ENCODE assay signal across 29 mouse cellular contexts in the genomic region with DNA sequence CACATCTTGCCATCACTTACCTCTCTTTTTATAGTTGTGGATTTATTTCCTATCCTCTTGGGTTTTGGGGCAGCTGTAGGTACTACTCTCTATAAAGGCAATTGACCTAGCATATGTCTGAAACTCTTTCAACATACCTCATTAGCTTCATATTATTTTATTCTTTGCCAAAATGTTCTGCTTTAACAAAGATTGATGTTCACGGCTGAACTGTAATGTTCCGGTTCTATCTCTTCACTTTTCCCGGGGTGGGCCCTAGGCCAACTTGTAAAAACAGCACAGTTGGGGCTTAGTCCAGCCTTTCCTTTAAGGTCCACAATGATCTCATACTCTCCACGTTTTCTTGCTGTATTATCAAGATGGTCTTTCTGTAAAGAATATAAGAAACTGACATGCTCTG. TPM values are rescaled to one million over a fixed set of nuclear protein-coding genes. Genes with fewer than 3 reads are reported as not detected.
DNase-seq lines count a peak whose midpoint lies in the region; ATAC-seq lines count a peak whose summit lies in the region.
"Had no signal": no experiment of that assay in that cellular context is flagged by ENCODE, and none has a peak within 500 bp of the region (broad histone marks: within the 10 kb centered on the region; RNA-seq: fewer than 3 reads in every experiment).

No protein-coding gene starts in this region.

- no peaks in the 10 kb centered on the region for H3K27me3 ChIP-seq in stomach, embryonic 16.5 days (ENCODE audit: control insufficient read depth, insufficient read depth, low read length)
- H3K27me3 ChIP-seq: hindbrain, embryonic 15.5 days; intestine, embryonic 15.5 days; midbrain, embryonic 12.5 days had no signal

- H3K4me2 ChIP-seq in stomach, embryonic 16.5 days (ENCODE audit: low read depth, low read length): no peak overlapping the region
- H3K4me2 ChIP-seq: forebrain, embryonic 15.5 days; hindbrain, embryonic 15.5 days; intestine, embryonic 15.5 days; limb, embryonic 12.5 days; midbrain, embryonic 12.5 days had no signal

- intact Hi-C loops in heart, postnatal 10 days (cut with DNase I): no loop called here

- no peak overlapping the region for H3K4me3 ChIP-seq in stomach, embryonic 16.5 days (replicated peaks; ENCODE audit: low read length)
- H3K4me3 ChIP-seq: forebrain, embryonic 15.5 days; heart, adult 2 months; hindbrain, embryonic 15.5 days; intestine, embryonic 15.5 days; limb, embryonic 12.5 days; midbrain, embryonic 12.5 days had no signal

- H3K27ac ChIP-seq in stomach, embryonic 16.5 days (ENCODE audit: low read length): peak overlapping the region; percentile 46; the same call in 1 of the 2 replicates
- H3K27ac ChIP-seq: forebrain, embryonic 15.5 days; heart, adult 2 months; hindbrain, embryonic 15.5 days; intestine, embryonic 15.5 days; liver, embryonic 14.5 days; midbrain, embryonic 12.5 days had no signal

- no peak; the same call in 1 of the 2 replicates for ATAC-seq in stomach, embryonic 16.5 days (ENCODE audit: insufficient read depth, low FRiP score)
- ATAC-seq: intestine, embryonic 15.5 days had no signal

- no peaks in the 10 kb centered on the region for H3K4me1 ChIP-seq in stomach, embryonic 16.5 days (ENCODE audit: control insufficient read depth, insufficient read depth, low read length)
- H3K4me1 ChIP-seq: forebrain, embryonic 15.5 days; hindbrain, embryonic 15.5 days; intestine, embryonic 15.5 days; limb, embryonic 12.5 days; midbrain, embryonic 12.5 days had no signal

- H3K9me3 ChIP-seq in stomach, embryonic 16.5 days (replicated peaks; ENCODE audit: control insufficient read depth, low read length): no peaks in the 10 kb centered on the region
- H3K9me3 ChIP-seq: forebrain, embryonic 15.5 days; hindbrain, embryonic 15.5 days; intestine, embryonic 15.5 days; limb, embryonic 12.5 days; midbrain, embryonic 12.5 days had no signal

- H3K36me3 ChIP-seq in stomach, embryonic 16.5 days (ENCODE audit: control insufficient read depth, insufficient read depth, low read length): no peaks in the 10 kb centered on the region
- H3K36me3 ChIP-seq: forebrain, embryonic 15.5 days; hindbrain, embryonic 15.5 days; intestine, embryonic 15.5 days; limb, embryonic 12.5 days; midbrain, embryonic 12.5 days had no signal

- 39% methylated on average over 4 of the region's 4 CpGs for WGBS in stomach, embryonic 16.5 days

- H3K9ac ChIP-seq in stomach, embryonic 16.5 days (ENCODE audit: low read length): no peak overlapping the region
- H3K9ac ChIP-seq: forebrain, embryonic 15.5 days; hindbrain, embryonic 15.5 days; intestine, embryonic 15.5 days; limb, embryonic 12.5 days; liver, embryonic 14.5 days; midbrain, embryonic 12.5 days had no signal

- peak; percentile 5 to 11 for DNase-seq in heart, postnatal 10 days
- no peak for DNase-seq in heart, adult 9 months (ENCODE audit: low spot score in 2 of 2)
- DNase-seq in kidney, postnatal 4 days: peak; percentile 11 to 26
- DNase-seq in kidney, adult 8-10 months: no peak
- DNase-seq in urinary bladder, postnatal 14 days (ENCODE audit: low spot score): peak; percentile 2
- no peak for DNase-seq in urinary bladder, adult 18-20 months (ENCODE audit: low spot score in 2 of 2)
- DNase-seq in embryo, embryonic 10.5 days (ENCODE audit: low spot score): no peak
- DNase-seq: adrenal gland, postnatal 25 days; cerebellum, adult 9-10 months; gastrocnemius, postnatal 25 days; heart, adult 2 months; heart, postnatal 36 days; kidney, postnatal 25 days; layer of hippocampus, postnatal 36 days; right cerebral cortex, postnatal 14 days; spleen, adult 18-20 months; thymus, adult 2 months; thymus, postnatal 4 days had no signal

RNA-seq across cellular contexts. Expression of a gene that starts 31.9 kb away (rescaled TPM):
- 1 to 10 TPM; 5.3 to 6.7 TPM for total RNA-seq in heart, postnatal 10 days (2021)
- polyA plus RNA-seq in stomach, embryonic 16.5 days (2015; fragmentation: Nextera tagmentation; extraction: Ambion mirVana): 48.3 and 51.0 TPM in 2 replicates
- total RNA-seq: common myeloid progenitor, adult 5-6 weeks; ES-E14; megakaryocyte, adult 5-6 weeks; neutrophil, adult 5-6 weeks had no signal

RNA-seq across cellular contexts. Expression of a gene that starts 48.1 kb away (rescaled TPM):
- total RNA-seq in heart, postnatal 10 days (2021): 10 to 100 TPM; 11.8 to 12.0 TPM
- polyA plus RNA-seq in stomach, embryonic 16.5 days (2015; fragmentation: Nextera tagmentation; extraction: Ambion mirVana): 16.8 and 18.3 TPM in 2 replicates
- total RNA-seq: neutrophil, adult 5-6 weeks had no signal

Comparison
In these comparisons a context has a peak if more than half of its experiments do, and no peak if none do; other contexts are left out.
1. DNase-seq: peak in heart, postnatal 10 days (2 of 2), kidney, postnatal 4 days (2 of 2) and urinary bladder, postnatal 14 days (single experiment); none in heart, adult 9 months (0 of 2), kidney, adult 8-10 months (0 of 2), urinary bladder, adult 18-20 months (0 of 2) and embryo, embryonic 10.5 days (single experiment).